Mouse (Mus musculus) midbrain, postnatal 0 days (tissue): ENCODE measurements at regions not wholly inside any gene's neighbourhood (a gene's known extent, or its start where the extent isn't known, plus 50 kb on each side); places are given as distances from the start of the nearest gene placed in this dataset.

ENCODE experiments used
- ATAC-seq: fragments of 200-750 bp; cut with Nextera tagmentation; 2 replicates; pipeline ENCODE4 v1.8.0; 2017; ENCODE audit warnings: moderate number of reproducible peaks, mild to moderate bottlenecking, moderate TSS enrichment, moderate library complexity; ENCODE audit not compliant: low FRiP score
- DNase-seq: peaks from one replicate; pipeline ENCODE4 v3.0.0-alpha.2; 2015; ENCODE audit warnings: low spot score
- H3K27ac ChIP-seq: fragments of 300-500 bp; sonication (generic); 2 replicates; pipeline ENCODE4 v1.5.1; 2014; ENCODE audit warnings: low read depth, mild to moderate bottlenecking, low read length, mixed read lengths
- H3K27me3 ChIP-seq: fragments of 300-500 bp; sonication (generic); 2 replicates; pipeline ENCODE4 v1.6.1; 2014; ENCODE audit warnings: low read length, control low read depth, mixed read lengths; ENCODE audit not compliant: insufficient read depth
- H3K36me3 ChIP-seq: fragments of 300-500 bp; sonication (generic); 2 replicates; pipeline ENCODE4 v1.6.1; 2014; ENCODE audit warnings: low read length, control low read depth, mixed read lengths; ENCODE audit not compliant: insufficient read depth
- H3K4me1 ChIP-seq: fragments of 300-500 bp; sonication (generic); 2 replicates; pipeline ENCODE4 v1.6.1; 2014; ENCODE audit warnings: mild to moderate bottlenecking, control low read depth, antibody characterized with exemption, low read length, mixed read lengths; ENCODE audit not compliant: insufficient read depth
- H3K4me2 ChIP-seq: fragments of 300-500 bp; sonication (generic); 2 replicates; pipeline ENCODE4 v1.6.1; 2014; ENCODE audit warnings: low read depth, mild to moderate bottlenecking, low read length, mixed read lengths; ENCODE audit not compliant: poor library complexity, severe bottlenecking
- H3K4me3 ChIP-seq: fragments of 300-500 bp; sonication (generic); 2 replicates; pipeline ENCODE4 v1.5.1; 2014; ENCODE audit warnings: low read depth, mild to moderate bottlenecking, low read length, moderate library complexity
- H3K9ac ChIP-seq: fragments of 300-500 bp; sonication (generic); replicated peaks from 2 replicates; pipeline ENCODE4 v1.6.1; 2014; ENCODE audit warnings: mild to moderate bottlenecking, low read length, moderate library complexity, mixed read lengths; ENCODE audit not compliant: poor library complexity, severe bottlenecking
- H3K9me3 ChIP-seq: fragments of 300-500 bp; sonication (generic); 2 replicates; pipeline ENCODE4 v1.6.1; 2016; ENCODE audit warnings: low read length, control low read depth
- CTCF ChIP-seq: IDR thresholded peaks from 2 replicates; pipeline ENCODE4 v1.5.1; 2016; ENCODE audit warnings: antibody characterized with exemption, mild to moderate bottlenecking
- WGBS: fragments of 180-500 bp; shearing (Covaris S2); extraction: QIAGEN DNeasy Blood & Tissue Kit; methylation state at CpG from one replicate; pipeline ENCODE4 v1.1.7; 2014; 5-methylcytosine and 5-hydroxymethylcytosine counted together

DNA sequence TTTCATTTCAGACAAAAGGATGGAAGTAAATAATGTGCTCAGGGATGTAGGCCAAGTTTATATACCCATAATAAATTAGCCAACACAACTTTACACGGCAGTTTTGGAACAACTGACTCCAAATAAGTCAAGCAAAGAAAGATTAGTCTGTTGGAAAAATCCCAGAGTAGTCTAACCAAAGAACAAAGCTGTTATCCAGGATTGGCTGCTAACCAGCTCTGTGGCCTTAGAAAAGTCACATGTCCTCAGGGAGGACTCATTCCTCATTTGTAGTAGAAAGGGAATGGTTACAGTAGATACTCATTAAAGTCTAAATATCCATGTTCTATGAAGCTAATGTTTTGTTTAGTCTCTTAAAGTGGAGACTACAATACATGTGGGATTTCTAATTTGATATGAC, 130.6 kb upstream of the Mid1 start:
- H3K9ac ChIP-seq: no peak overlapping the region
- 60% methylated on average over 1 of the region's 1 CpGs for WGBS
- no peaks in the 10 kb centered on the region for H3K4me1 ChIP-seq
- 0 out of 2 replicates have a peak, but pooled peaks cover 2% of the 10 kb centered on the region for H3K27me3 ChIP-seq
- H3K4me2 ChIP-seq: no peak overlapping the region
- H3K36me3 ChIP-seq: no peaks in the 10 kb centered on the region
- DNase-seq: peak; percentile 3
- no peak for ATAC-seq
- TF ChIP-seq CTCF: no peak
- H3K4me3 ChIP-seq: no peak overlapping the region
- H3K9me3 ChIP-seq: no peaks in the 10 kb centered on the region
- H3K27ac ChIP-seq: no peak overlapping the region

DNA sequence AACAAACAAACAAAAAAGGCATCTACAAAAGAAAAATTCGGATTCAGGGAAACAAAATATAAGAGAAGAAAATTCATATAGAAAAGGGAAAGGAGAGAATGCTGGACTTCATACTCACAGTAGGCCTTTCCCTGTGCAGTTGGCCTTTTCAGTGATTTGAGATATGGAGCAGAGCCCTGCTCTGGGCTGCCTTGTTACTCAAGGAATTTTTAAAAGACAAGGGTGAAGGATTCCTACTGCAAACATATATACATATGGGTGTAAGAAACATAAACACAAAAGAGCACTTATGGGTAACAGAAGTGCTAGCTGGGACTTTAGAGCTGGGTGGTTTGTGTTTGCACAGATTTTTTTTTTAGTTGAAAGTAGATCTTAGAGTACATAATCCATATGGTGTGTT, 132.1 kb upstream of the Mid1 start:
- H3K4me1 ChIP-seq: no peaks in the 10 kb centered on the region
- no peak overlapping the region for H3K4me2 ChIP-seq
- no peaks in the 10 kb centered on the region for H3K9me3 ChIP-seq
- no peak overlapping the region for H3K9ac ChIP-seq
- H3K27ac ChIP-seq: no peak overlapping the region
- 60% methylated on average over 1 of the region's 1 CpGs for WGBS
- no peaks in the 10 kb centered on the region for H3K27me3 ChIP-seq
- no peak overlapping the region for H3K4me3 ChIP-seq
- ATAC-seq (no peak), DNase-seq (no peak)
- no peaks in the 10 kb centered on the region for H3K36me3 ChIP-seq
- no peak for TF ChIP-seq CTCF

DNA sequence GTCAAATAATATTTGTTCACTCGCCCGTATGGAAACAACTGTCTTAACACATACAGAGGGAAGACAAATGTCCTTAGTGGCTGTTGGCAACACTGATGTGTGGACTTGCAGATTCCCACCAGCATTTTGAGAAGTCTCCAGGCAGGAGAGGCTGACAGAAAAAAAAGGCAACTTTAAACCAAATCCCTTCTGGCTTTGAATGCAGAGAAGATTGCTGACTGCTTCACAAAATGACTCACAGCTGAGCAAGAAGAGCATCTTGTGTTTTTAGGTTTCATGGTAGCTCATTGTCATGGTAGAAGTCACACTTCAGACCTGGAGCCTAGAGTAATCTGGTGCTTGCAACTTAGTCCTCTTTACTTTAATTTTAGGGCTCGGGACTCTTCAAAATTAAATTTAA, 141.0 kb upstream of the Mid1 start:
- no peak for TF ChIP-seq CTCF
- Histone ChIP-seq H3K4me3 (no peak overlapping the region), H3K9me3 (no peaks in the 10 kb centered on the region), H3K4me2 (no peak overlapping the region), H3K36me3 (no peaks in the 10 kb centered on the region), H3K27me3 (no peaks in the 10 kb centered on the region), H3K4me1 (no peaks in the 10 kb centered on the region), H3K9ac (no peak overlapping the region), H3K27ac (no peak overlapping the region)
- DNase-seq (no peak), ATAC-seq (no peak)
- 91% methylated on average over 3 of the region's 3 CpGs for WGBS

DNA sequence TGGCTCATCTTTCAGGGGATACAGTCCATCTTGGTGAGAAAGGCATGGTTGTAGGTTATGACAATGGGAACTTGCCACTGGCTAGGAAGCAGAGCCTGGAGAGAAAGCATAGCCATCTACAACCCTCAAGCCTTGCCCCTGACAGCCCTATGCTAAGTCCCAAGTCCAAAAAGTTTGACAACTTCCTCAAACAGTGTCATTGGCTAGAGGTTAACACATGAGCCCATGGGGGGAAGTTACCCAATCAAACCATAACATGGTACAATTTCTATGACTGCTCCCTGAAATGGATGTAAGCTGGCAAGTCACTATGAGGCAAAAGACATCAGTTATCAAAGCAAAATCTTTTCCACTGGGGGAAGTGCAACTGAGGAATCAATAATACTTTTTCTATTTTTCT, 176.8 kb upstream of the Mid1 start:
- no peak for DNase-seq
- Histone ChIP-seq H3K9me3 (no peaks in the 10 kb centered on the region), H3K27ac (no peak overlapping the region), H3K36me3 (no peaks in the 10 kb centered on the region), H3K4me3 (no peak overlapping the region), H3K4me1 (no peaks in the 10 kb centered on the region), H3K27me3 (no peaks in the 10 kb centered on the region), H3K9ac (no peak overlapping the region), H3K4me2 (no peak overlapping the region)
- ATAC-seq: no peak
- TF ChIP-seq CTCF: no peak

DNA sequence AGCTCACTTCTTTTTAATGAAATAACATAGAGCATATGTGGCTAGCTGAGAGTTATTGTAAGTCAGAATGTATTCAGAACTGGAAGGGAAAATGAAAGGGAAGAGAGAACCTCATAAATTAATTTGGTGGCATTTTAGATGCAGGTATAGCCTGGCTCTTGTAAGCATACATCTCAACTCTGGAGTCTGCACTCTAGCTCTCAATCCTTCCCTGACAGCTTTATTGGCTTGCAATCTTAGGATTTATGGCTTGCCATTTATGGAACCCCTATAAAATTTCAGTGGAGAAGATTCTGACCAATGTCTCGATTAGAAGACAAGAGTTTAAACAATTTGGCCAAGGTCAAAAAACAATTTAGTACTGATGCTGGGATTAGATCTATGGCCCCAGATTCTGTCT, 173.4 kb upstream of the Hccs start:
- no peaks in the 10 kb centered on the region for H3K9me3 ChIP-seq
- H3K4me3 ChIP-seq: no peak overlapping the region
- WGBS: 67% methylated on average over 1 of the region's 1 CpGs
- no peak overlapping the region for H3K9ac ChIP-seq
- no peak overlapping the region for H3K4me2 ChIP-seq
- no peaks in the 10 kb centered on the region for H3K4me1 ChIP-seq
- H3K27ac ChIP-seq: no peak overlapping the region
- DNase-seq: no peak
- no peaks in the 10 kb centered on the region for H3K27me3 ChIP-seq
- ATAC-seq: no peak
- no peak for TF ChIP-seq CTCF
- H3K36me3 ChIP-seq: no peaks in the 10 kb centered on the region

DNA sequence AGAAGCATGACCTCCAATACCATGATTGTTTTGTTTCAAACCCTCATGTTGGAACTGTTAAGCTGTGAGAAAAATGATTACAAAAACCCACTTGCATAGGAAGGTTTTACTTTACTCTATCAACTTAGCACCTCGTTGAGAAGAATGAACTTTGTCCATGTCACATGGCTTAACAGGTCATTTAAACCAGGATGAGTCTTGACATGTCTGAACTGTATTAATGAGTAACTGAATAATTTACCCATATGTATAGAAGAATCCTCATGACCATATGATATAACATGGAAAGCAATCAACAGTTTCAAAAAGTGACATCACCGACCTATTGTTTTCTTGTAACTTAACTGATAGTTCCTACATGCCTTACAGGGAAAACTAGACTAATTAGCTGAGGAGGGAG, 153.3 kb upstream of the Hccs start:
- Histone ChIP-seq H3K27ac (no peak overlapping the region), H3K9me3 (no peaks in the 10 kb centered on the region), H3K4me2 (no peak overlapping the region), H3K36me3 (no peaks in the 10 kb centered on the region), H3K4me3 (no peak overlapping the region), H3K27me3 (no peaks in the 10 kb centered on the region), H3K4me1 (no peaks in the 10 kb centered on the region), H3K9ac (no peak overlapping the region)
- ATAC-seq (no peak), DNase-seq (no peak)
- 90% methylated on average over 2 of the region's 2 CpGs for WGBS
- no peak for TF ChIP-seq CTCF

DNA sequence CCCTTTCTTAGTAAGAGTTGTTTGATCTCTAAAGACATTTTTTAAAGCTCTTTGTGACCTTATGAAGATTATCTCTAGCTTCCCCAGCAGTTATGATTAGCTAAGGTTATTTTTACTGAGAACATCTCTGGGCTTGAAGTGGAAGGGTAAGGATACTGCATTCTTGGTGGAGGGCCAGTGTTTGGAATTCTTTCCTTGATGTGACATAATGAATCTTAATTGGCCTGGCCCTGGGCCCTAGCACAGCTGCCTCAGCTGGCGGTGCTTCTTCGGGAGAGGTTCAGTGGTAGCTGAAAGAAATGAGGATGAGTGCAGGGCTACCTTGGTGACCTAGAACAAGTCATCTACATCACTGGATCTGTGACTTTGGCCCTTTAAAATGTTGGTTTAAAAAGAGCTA, 150.5 kb upstream of the Hccs start:
- H3K4me2 ChIP-seq: no peak overlapping the region
- no peak overlapping the region for H3K4me3 ChIP-seq
- no peak overlapping the region for H3K9ac ChIP-seq
- ATAC-seq: no peak
- no peak for TF ChIP-seq CTCF
- 62% methylated on average over 2 of the region's 2 CpGs for WGBS
- no peak for DNase-seq
- no peaks in the 10 kb centered on the region for H3K4me1 ChIP-seq
- no peaks in the 10 kb centered on the region for H3K36me3 ChIP-seq
- H3K27me3 ChIP-seq: no peaks in the 10 kb centered on the region
- no peak overlapping the region for H3K27ac ChIP-seq
- H3K9me3 ChIP-seq: no peaks in the 10 kb centered on the region
